Mouse (Mus musculus): ENCODE results near the gene Lrp1.

- no peak for TF ChIP-seq CTCF (conservative IDR thresholded peaks at IDR 0.05; ENCODE audit: low read length)
- no peak for TF ChIP-seq POU5F1 (IDR thresholded peaks at IDR 0.05; ENCODE audit: borderline replicate concordance, low read length)
Observed at GRCm38 (mm10) chr10:127590831-127591451, 30.0 kb downstream of the Lrp1 start.

Measured in E14TG2a.4 (cell line).